Mouse (Mus musculus) neural tube, embryonic 13.5 days (tissue): ENCODE measurements around the gene Rab3a. TPM values are rescaled to one million over a fixed set of nuclear protein-coding genes. Genes with fewer than 3 reads are reported as not detected.

Experiments
- microRNA-seq: library from miRNA; unstranded; fragments of <30 nt; microRNA quantifications from one replicate; pipeline ENCODE4, GENCODE M21; 2016
- polyA plus RNA-seq: library from polyadenylated mRNA; unstranded; fragments of >200 nt; fragmentation: Nextera tagmentation; extraction: Ambion mirVana; gene quantifications from 2 replicates; pipeline ENCODE4 v1.2.1, GENCODE M21; 2015

The Rab3a gene
- polyA plus RNA-seq, 1 experiment from 2014 or later, result 417 TPM

Small RNA genes within 50 kb of the gene (microRNA-seq; reads per million reads assigned to microRNA genes)
- gene Mir7240, result not detected

Other genes starting within 250 kb of the Rab3a start
- gene Rex1bd, start 247.9 kb upstream of the Rab3a start, polyA plus RNA-seq, result 143 and 153 TPM in 2 replicates
- gene Uba52, start 243.9 kb upstream of the Rab3a start, polyA plus RNA-seq, result 787 and 800 TPM in 2 replicates
- 347 and 358 TPM in 2 replicates for gene Fkbp8, start 227.0 kb upstream of the Rab3a start, polyA plus RNA-seq
- gene Kxd1, start 226.7 kb upstream of the Rab3a start, polyA plus RNA-seq, result 46.7 and 46.9 TPM in 2 replicates
- 15.6 and 16.5 TPM in 2 replicates for gene Ell, start 215.2 kb upstream of the Rab3a start, polyA plus RNA-seq
- 113 and 115 TPM in 2 replicates for gene Isyna1, start 160.3 kb upstream of the Rab3a start, polyA plus RNA-seq
- 117 and 141 TPM in 2 replicates for gene Ssbp4, start 145.8 kb upstream of the Rab3a start, polyA plus RNA-seq
- 1.5 and 1.8 TPM in 2 replicates for gene Lrrc25, start 138.5 kb upstream of the Rab3a start, polyA plus RNA-seq
- gene Gdf15, start 122.2 kb upstream of the Rab3a start, polyA plus RNA-seq, result not detected in 2 replicates
- gene Pgpep1, start 94.3 kb upstream of the Rab3a start, polyA plus RNA-seq, result 102 and 108 TPM in 2 replicates
- 214 and 215 TPM in 2 replicates for gene Lsm4, start 81.4 kb upstream of the Rab3a start, polyA plus RNA-seq
- gene Jund, start 55.7 kb upstream of the Rab3a start, polyA plus RNA-seq, result 108 and 112 TPM in 2 replicates
- gene Iqcn, start 51.2 kb upstream of the Rab3a start, polyA plus RNA-seq, result 0.08 and 0.17 TPM in 2 replicates
- gene Gm3336, start 36.1 kb upstream of the Rab3a start, polyA plus RNA-seq, result not detected in 2 replicates
- gene Pde4c, start 31.0 kb upstream of the Rab3a start, polyA plus RNA-seq, result 0.18 and 0.26 TPM in 2 replicates
- 46.1 and 54.5 TPM in 2 replicates for gene Mpv17l2, start 6.3 kb downstream of the Rab3a start, polyA plus RNA-seq
- gene Pik3r2, start 22.0 kb downstream of the Rab3a start, polyA plus RNA-seq, result 88.9 and 93.7 TPM in 2 replicates
- 15.8 and 17.6 TPM in 2 replicates for gene Mast3, start 50.4 kb downstream of the Rab3a start, polyA plus RNA-seq
- gene Il12rb1, start 53.8 kb downstream of the Rab3a start, polyA plus RNA-seq, result not detected in 2 replicates
- 7.8 TPM in 2 replicates for gene Arrdc2, start 85.0 kb downstream of the Rab3a start, polyA plus RNA-seq
- gene Kcnn1, start 108.6 kb downstream of the Rab3a start, polyA plus RNA-seq, result 17.5 and 17.9 TPM in 2 replicates
- gene Ccdc124, start 119.3 kb downstream of the Rab3a start, polyA plus RNA-seq, result 148 and 156 TPM in 2 replicates
- gene Slc5a5, start 138.1 kb downstream of the Rab3a start, polyA plus RNA-seq, result 1.6 TPM in 2 replicates
- gene Rpl18a, start 142.7 kb downstream of the Rab3a start, polyA plus RNA-seq, result 2,220 and 2,572 TPM in 2 replicates
- 55.4 and 60.7 TPM in 2 replicates for gene Map1s, start 151.3 kb downstream of the Rab3a start, polyA plus RNA-seq